Mouse (Mus musculus): ENCODE data around the gene Tmem14c. TPM values are rescaled to one million over a fixed set of nuclear protein-coding genes. Genes with fewer than 3 reads are reported as not detected.
"Not testable (repeated sequence)": the region's sequence is repeated elsewhere in the genome, so short reads cannot be mapped to it uniquely, and the experiment has no call there.

Tmem14c gene
- polyA plus RNA-seq, 1 experiment, result 19.0 TPM

DNA sequence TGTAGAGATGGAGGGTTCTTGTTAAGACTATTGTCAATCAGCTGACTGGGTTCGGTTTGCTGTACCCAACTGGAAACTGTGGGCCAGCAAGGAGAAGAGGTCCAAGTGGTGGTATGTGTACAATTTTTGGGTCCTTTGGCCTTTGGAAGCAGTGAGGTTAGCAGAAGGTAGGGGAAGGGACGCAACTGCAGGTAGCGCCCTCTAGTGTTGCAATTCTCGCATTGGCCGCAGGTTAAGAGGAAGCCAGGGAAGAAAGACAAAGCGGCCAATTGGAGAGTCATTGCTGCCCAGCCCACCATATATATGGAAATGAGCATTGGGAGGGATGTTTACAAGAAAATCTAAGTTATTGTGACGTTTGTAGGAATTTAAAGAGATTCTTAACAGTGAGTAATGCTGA is 38.5 kb upstream of the Tmem14c start:
- Histone ChIP-seq H3K4me1 (ENCODE audit: control insufficient read depth, insufficient read depth, low read length) (peaks cover 4% of the 10 kb centered on the region; the same call in 1 of the 2 replicates), H3K36me3 (ENCODE audit: control insufficient read depth, insufficient read depth, low read length) (no peaks in the 10 kb centered on the region), H3K4me3 (ENCODE audit: control insufficient read depth, low read depth, low read length) (no peak overlapping the region), H3K27me3 (ENCODE audit: control insufficient read depth, insufficient read depth, low read length) (no peaks in the 10 kb centered on the region), H3K27ac (ENCODE audit: control insufficient read depth, insufficient read depth, low read depth, low read length) (no peak overlapping the region)
- TF ChIP-seq CTCF (IDR thresholded peaks at IDR 0.05; ENCODE audit: control insufficient read depth, insufficient read depth, insufficient replicate concordance, low read depth, low read length) (peak; percentile 96), POLR2A (IDR thresholded peaks at IDR 0.05; ENCODE audit: control insufficient read depth, low read depth, low read length) (no peak)

DNA sequence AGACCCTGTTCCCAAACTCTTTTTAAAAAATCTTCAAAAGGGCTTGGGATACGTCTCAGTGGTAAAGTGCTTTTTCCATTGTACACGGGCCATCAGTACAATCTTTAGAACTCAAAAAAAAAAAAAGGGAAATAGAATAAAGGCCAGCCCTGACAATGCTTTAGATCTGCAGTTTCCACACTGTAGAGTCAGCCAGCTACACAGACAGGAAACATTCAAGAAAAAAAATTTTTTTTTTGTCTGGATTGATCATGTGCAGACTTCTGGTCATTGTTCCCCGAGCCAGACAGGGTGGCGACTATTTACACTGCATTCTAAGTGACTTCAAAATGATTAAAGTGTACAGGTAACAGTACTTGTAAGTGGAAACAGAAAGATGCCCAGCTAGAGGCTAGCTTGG is 37.4 kb upstream of the Tmem14c start:
- no peak overlapping the region for H3K4me3 ChIP-seq (ENCODE audit: control insufficient read depth, low read depth, low read length)
- H3K27ac ChIP-seq (ENCODE audit: control insufficient read depth, insufficient read depth, low read depth, low read length), result no peak overlapping the region
- no peaks in the 10 kb centered on the region for H3K36me3 ChIP-seq (ENCODE audit: control insufficient read depth, insufficient read depth, low read length)
- H3K27me3 ChIP-seq (ENCODE audit: control insufficient read depth, insufficient read depth, low read length), result no peaks in the 10 kb centered on the region
- peaks cover 4% of the 10 kb centered on the region; the same call in 1 of the 2 replicates for H3K4me1 ChIP-seq (ENCODE audit: control insufficient read depth, insufficient read depth, low read length)
- TF ChIP-seq CTCF (IDR thresholded peaks at IDR 0.05; ENCODE audit: control insufficient read depth, insufficient read depth, insufficient replicate concordance, low read depth, low read length) (no peak), POLR2A (IDR thresholded peaks at IDR 0.05; ENCODE audit: control insufficient read depth, low read depth, low read length) (no peak)

DNA sequence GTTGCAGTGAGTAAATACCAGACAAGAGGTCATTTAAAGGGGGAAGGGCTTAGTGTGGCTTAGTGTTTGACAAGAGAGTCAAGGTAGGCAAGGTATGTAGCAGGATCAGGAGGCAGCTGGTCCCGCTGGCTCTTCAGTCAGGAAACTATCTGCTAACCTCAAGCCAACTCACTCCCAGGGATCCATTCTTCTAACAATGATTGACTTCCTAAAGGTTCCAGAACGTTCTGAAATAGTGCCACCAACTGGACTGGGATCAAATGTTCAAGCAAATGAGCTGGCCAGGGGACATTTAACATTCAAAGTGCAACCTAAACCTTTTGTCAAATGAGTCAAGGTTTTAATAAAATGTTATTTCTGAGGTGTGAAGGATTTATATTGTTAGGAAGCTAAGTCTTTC is 36.8 kb upstream of the Tmem14c start:
- TF ChIP-seq POLR2A (IDR thresholded peaks at IDR 0.05; ENCODE audit: control insufficient read depth, low read depth, low read length), result no peak
- TF ChIP-seq CTCF (IDR thresholded peaks at IDR 0.05; ENCODE audit: control insufficient read depth, insufficient read depth, insufficient replicate concordance, low read depth, low read length), result no peak
- H3K4me1 ChIP-seq (ENCODE audit: control insufficient read depth, insufficient read depth, low read length), result peaks cover 4% of the 10 kb centered on the region; the same call in 1 of the 2 replicates
- H3K27ac ChIP-seq (ENCODE audit: control insufficient read depth, insufficient read depth, low read depth, low read length), result no peak overlapping the region
- no peak overlapping the region for H3K4me3 ChIP-seq (ENCODE audit: control insufficient read depth, low read depth, low read length)
- no peaks in the 10 kb centered on the region for H3K27me3 ChIP-seq (ENCODE audit: control insufficient read depth, insufficient read depth, low read length)
- no peaks in the 10 kb centered on the region for H3K36me3 ChIP-seq (ENCODE audit: control insufficient read depth, insufficient read depth, low read length)

DNA sequence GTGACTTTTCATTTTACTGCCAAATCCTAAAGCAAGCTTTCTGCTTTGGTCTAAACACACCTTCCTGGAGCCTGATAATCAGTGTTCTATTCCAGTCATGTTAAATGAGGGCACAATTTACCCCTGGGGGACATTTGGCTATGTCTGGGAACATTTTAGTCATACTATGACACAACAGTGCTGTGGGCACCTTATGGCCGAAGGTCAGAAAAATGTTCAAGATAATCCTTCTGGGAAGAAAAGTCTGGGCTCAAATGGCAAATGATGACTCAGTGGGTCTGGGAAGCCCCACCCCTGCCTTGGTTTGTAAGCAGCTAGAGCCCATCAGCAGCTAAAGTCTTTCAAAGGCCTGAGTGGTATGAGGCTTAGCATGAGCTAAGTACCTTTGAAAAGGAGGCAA is 33.3 kb upstream of the Tmem14c start:
- TF ChIP-seq POLR2A (IDR thresholded peaks at IDR 0.05; ENCODE audit: control insufficient read depth, low read depth, low read length) (no peak), CTCF (IDR thresholded peaks at IDR 0.05; ENCODE audit: control insufficient read depth, insufficient read depth, insufficient replicate concordance, low read depth, low read length) (no peak)
- H3K36me3 ChIP-seq (ENCODE audit: control insufficient read depth, insufficient read depth, low read length), result no peaks in the 10 kb centered on the region
- H3K4me3 ChIP-seq (ENCODE audit: control insufficient read depth, low read depth, low read length), result no peak overlapping the region
- peaks cover under 1% of the 10 kb centered on the region; the same call in 1 of the 2 replicates for H3K4me1 ChIP-seq (ENCODE audit: control insufficient read depth, insufficient read depth, low read length)
- H3K27me3 ChIP-seq (ENCODE audit: control insufficient read depth, insufficient read depth, low read length), result no peaks in the 10 kb centered on the region
- no peak overlapping the region for H3K27ac ChIP-seq (ENCODE audit: control insufficient read depth, insufficient read depth, low read depth, low read length)

DNA sequence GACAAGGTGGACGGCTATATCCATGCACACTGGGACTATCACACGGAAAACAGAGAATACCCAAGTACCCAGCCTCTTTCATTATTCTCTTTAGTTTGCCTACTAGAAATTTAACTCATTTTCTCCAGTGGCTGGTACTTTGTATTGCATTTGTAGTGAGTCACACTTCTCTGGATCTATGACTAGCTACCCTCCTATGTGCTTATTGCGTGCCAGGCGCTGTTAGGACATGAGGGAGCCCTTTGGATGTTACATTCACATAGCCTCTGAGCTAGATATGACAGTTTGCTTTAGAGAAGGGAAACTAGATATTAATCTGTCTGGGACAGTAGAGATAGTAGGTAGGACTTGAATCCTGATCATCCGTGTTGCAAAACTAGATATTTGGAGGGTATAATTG is 30.0 kb upstream of the Tmem14c start:
- Histone ChIP-seq H3K4me1 (ENCODE audit: control insufficient read depth, insufficient read depth, low read length) (no peaks in the 10 kb centered on the region), H3K27me3 (ENCODE audit: control insufficient read depth, insufficient read depth, low read length) (no peaks in the 10 kb centered on the region), H3K4me3 (ENCODE audit: control insufficient read depth, low read depth, low read length) (no peak overlapping the region), H3K27ac (ENCODE audit: control insufficient read depth, insufficient read depth, low read depth, low read length) (no peak overlapping the region), H3K36me3 (ENCODE audit: control insufficient read depth, insufficient read depth, low read length) (no peaks in the 10 kb centered on the region)
- TF ChIP-seq CTCF (IDR thresholded peaks at IDR 0.05; ENCODE audit: control insufficient read depth, insufficient read depth, insufficient replicate concordance, low read depth, low read length) (no peak), POLR2A (IDR thresholded peaks at IDR 0.05; ENCODE audit: control insufficient read depth, low read depth, low read length) (no peak)

DNA sequence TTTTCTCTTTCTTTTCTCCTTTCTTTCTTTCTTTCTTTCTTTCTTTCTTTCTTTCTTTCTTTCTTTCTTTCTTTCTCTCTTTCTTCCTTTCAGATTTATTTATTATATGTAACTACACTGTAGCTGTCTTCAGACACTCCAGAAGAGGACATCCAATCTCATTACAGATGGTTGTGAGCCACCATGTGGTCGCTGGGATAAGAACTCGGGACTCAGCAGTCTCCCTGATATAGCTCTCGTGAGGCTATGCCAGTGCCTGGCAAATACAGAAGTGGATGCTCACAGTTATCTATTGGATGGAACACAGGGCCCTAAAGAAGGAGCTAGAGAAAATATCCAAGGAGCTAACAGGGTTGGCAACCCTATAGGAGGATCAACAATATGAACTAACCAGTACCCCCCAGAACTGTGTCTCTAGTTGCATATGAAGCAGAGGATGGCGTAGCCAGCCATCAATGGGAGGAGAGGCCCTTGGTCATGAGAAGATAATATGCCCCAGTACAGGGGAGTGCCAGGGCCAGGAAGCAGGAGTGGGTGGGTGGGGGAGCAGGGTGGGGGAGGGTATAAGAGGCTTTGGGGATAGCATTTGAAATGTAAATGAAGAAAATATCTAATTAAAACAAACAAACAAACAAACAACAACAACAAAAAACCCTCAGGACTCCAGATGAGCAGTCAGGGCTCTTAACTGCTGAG is 28.3 kb upstream of the Tmem14c start:
- not testable (repeated sequence) for H3K27me3 ChIP-seq (ENCODE audit: control insufficient read depth, insufficient read depth, low read length); H3K4me1 ChIP-seq (ENCODE audit: control insufficient read depth, insufficient read depth, low read length); H3K36me3 ChIP-seq (ENCODE audit: control insufficient read depth, insufficient read depth, low read length); H3K27ac ChIP-seq (ENCODE audit: control insufficient read depth, insufficient read depth, low read depth, low read length); H3K4me3 ChIP-seq (ENCODE audit: control insufficient read depth, low read depth, low read length)

DNA sequence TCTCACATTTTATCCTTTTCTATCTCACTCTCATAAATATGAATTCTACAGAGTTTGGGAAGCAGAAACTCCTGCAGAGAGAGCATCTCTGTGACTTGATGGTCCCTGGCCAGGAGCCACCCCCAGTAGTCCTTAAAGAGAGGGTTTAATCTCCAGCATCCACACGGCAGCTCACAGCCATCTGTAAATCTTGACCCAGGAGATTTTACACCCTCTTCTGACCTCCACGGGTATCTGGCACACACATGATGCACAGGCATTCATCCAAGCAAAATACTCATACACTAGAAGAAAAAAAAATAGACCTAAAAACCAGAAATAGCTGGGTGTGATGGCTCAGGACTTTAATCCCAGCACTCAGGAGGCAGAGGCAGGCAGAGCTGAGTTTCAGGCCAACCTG is 27.7 kb upstream of the Tmem14c start:
- no peaks in the 10 kb centered on the region for H3K36me3 ChIP-seq (ENCODE audit: control insufficient read depth, insufficient read depth, low read length)
- no peaks in the 10 kb centered on the region for H3K4me1 ChIP-seq (ENCODE audit: control insufficient read depth, insufficient read depth, low read length)
- H3K4me3 ChIP-seq (ENCODE audit: control insufficient read depth, low read depth, low read length), result no peak overlapping the region
- TF ChIP-seq CTCF (IDR thresholded peaks at IDR 0.05; ENCODE audit: control insufficient read depth, insufficient read depth, insufficient replicate concordance, low read depth, low read length), result no peak
- no peak for TF ChIP-seq POLR2A (IDR thresholded peaks at IDR 0.05; ENCODE audit: control insufficient read depth, low read depth, low read length)
- no peaks in the 10 kb centered on the region for H3K27me3 ChIP-seq (ENCODE audit: control insufficient read depth, insufficient read depth, low read length)
- H3K27ac ChIP-seq (ENCODE audit: control insufficient read depth, insufficient read depth, low read depth, low read length), result no peak overlapping the region
